Mouse (Mus musculus): ENCODE measurements at regions not wholly inside any gene's neighbourhood (a gene's known extent, or its start where the extent isn't known, plus 50 kb on each side); places are given as distances from the start of the nearest gene placed in this dataset.

DNA sequence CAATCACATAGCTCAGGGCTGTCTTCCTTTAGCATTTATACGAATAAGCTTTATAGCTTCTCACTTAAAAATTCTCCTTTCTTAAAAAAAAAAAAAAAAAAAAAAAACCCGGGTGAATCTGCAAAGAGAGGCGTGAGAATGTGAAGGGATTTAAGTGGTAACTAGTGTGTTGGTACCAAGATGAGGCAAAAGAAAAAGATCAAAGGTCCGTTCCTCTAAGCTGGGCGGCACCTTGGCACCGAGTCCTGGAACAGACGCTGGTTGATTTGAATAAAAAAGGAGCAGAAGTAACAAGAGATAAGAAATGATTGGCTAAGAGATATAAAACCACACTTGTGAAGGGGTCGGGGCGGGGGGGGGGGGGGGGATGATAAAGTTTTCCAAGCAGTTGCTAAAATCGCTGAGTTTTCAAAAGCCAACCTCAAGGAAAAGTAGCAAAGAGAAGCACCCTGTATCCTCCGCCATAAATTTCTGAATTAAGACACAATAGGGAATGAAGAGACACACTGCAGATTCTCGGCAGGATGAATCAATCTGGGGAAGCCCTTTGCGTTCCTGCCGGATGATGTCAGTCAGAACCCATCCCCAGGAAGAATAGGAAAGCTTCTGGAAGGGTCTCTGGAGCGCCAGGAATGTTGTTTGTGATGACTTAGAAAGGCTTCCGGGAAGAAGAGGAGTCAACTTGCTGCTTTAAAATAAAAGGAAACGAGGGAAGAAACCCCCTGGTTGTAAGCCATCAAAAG is 107.7 kb upstream of the Ankrd1 start:
- POLR2A ChIA-PET = interaction anchor here (0.5 to 1.4 kb wide), 11 partner anchors 8 to 689 kb away, joined by 3 to 9 read pairs (median 4); no protein-coding TSS in a partner anchor
- CTCF ChIA-PET = interaction anchor here (0.5 to 1.4 kb wide), 8 partner anchors 108 to 1050 kb away, joined by 3 to 6 read pairs (median 5); partner anchors contain the start of gene Ankrd1 (in 1 of the 4)

DNA sequence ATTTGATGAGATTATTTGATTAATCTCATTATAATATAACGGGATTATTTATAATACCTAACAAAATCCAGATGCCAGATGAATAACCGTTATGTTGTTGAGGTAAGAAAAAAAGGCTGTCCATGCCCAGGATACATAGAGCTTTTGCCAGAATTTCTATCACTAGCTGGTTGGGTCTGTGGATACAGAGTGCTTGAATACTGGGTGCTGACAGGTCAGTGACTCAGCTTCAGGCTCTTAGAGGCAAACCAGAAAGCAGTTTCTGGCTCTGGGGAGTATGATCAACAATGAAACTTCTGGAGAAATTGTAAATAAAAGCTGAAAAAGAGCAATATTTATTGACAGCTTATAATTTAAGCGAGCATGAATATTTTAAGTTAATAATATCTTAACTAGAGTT is 109.4 kb upstream of the Ankrd1 start:
- ChIA-PET POLR2A (interaction anchor here in 1 of 4 experiments (1.3 kb wide), 1 partner anchor 11 kb away, joined by 3 read pairs; no protein-coding TSS in a partner anchor), CTCF (no interaction called here)

DNA sequence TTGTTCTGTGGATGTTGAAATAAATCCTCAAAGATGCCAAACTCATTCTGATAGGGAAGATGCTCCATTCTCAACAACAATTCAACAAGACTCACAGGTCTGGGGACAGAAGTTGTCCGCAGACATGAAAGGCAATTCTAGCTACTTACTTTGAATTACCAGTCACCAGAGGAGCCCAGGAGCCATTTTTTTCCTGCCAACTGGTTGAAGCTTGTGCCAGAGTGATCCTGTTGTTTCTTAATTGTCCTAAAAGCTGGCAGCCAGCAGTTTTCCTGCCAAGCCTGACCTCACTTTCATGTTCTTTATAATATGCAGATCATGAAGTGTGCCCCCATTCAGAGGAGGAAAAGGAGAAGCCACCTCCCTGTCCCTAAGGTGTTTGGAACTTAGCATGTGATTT is 110.0 kb upstream of the Ankrd1 start:
- ChIA-PET POLR2A (no interaction called here), CTCF (no interaction called here)

DNA sequence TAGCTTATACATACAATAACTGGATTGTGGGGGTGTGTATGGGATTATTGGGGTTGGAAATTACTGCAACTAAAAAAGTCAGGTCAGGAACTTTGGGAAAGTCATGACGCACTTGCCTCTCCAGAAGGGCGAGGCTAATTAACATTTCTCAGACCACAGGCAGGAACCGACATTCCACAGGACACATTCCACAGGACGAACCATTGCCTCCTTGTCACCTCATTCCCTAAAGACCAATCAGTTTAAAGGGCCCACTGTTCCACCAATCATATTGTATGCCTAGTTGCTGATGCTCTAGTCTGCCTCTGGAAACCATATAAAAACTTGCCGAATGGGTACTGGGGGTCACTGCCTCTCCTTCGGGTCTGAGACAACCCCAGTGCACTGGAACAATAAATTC is 113.0 kb upstream of the Pcgf5 start:
- POLR2A ChIA-PET = interaction anchor here in 1 of 4 experiments (0.5 kb wide), 1 partner anchor 8 kb away, joined by 4 read pairs; no protein-coding TSS in a partner anchor

DNA sequence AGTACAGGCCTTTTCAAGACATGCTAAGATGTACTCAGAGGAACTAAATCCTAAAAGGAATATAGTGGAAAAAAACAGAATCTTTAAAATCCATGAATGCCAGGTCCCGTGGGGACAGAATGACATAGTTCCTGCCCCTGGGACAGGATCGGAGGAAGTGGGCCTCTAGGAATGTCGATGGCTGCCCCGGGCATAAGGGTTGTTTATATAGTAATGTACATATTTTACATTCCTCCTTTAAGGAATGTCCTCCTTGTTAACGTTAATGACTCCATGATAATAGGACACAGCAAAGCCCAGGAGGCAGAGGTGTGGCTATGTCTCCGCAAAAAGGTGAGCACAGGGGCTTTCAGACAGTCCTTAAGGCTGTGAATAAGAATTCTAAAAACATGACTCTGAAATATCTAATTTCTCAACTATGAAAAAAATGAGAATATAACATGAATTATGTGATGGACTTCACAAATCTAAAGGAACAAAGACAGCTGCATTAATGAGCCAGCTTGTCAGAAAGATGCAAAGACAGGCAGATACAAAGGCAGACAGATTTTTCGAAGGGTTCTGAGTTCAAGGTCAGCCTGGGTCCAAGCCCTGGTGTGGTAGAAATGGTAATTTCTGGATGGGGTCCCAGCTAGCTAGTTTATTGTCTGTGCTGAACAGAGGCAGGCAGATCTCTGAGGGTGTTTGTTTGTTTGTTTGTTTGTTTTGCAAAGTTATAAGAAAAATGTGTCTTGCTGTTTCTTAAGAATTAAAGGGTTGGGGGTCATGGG is 111.3 kb upstream of the Pcgf5 start:
- ChIA-PET POLR2A (interaction anchor here in 1 of 4 experiments (0.6 kb wide), 1 partner anchor 23 kb away, joined by 10 read pairs; no protein-coding TSS in a partner anchor), CTCF (no interaction called here)

More for the DNA sequence above, 113.0 kb upstream of the Pcgf5 start:
- CTCF ChIA-PET = no interaction called here

DNA sequence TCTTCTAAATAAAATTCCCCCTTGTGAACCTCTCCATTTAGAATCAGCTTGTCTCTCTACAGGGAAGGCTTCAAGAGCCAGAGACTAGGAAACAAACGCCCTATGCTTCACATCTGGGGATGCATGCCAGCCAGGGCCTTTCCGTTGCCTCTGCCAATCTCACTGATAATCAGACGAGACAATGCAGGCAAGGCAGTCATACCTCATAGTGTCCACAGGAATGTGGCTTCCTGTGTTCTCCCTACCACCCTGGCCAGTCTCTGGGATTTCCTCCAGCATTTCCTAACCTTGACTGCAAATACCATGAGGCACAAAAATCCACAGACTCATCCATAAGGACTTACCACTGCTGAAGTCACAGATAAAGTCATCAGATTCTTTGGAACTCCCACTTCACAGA is 110.4 kb upstream of the Pcgf5 start:
- CTCF ChIA-PET = no interaction called here
- POLR2A ChIA-PET = no interaction called here

DNA sequence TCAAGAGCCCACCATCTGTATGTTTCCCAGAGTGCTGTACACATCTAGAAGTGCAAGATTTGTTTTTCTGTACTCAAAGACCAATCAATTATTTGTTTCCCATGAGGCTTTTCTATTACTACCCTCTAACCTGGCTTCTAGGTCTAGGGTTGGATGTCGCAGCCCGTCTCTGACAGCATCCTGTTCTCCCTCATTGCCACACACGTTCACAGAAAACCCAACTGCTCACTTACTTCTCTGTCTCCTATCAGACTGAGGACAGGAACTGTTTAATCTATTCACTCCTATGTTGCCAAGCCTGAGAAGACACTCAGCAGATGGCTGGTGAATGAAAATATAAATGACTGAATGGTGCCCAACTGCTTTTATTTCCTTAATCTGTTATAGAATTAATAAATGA is 109.6 kb upstream of the Pcgf5 start:
- POLR2A ChIA-PET = interaction anchor here in 1 of 4 experiments (0.7 kb wide), 1 partner anchor 607 kb away, joined by 3 read pairs; no protein-coding TSS in a partner anchor
- CTCF ChIA-PET = no interaction called here

DNA sequence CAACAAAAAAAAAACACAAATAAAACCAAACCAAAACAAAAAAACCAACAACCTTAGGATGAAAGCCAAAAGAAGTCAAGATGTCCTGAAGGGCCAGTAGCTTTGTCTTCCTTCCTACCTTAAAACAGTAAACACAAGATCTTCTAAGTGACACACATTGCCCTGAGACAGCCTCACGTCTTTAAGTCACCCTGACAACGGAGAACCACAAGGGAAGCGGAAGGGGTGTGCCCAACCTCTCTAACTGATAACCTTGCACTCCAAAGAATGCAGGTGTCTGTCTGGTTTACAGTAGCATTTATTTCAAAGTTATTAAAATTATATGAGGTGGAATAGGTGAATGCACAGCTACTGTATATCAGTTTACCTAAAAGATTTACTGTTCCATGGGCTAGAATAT is 105.7 kb upstream of the Pcgf5 start:
- POLR2A ChIA-PET = interaction anchor here in 1 of 4 experiments (1.2 kb wide), 1 partner anchor 18 kb away, joined by 3 read pairs; no protein-coding TSS in a partner anchor
- CTCF ChIA-PET = no interaction called here

DNA sequence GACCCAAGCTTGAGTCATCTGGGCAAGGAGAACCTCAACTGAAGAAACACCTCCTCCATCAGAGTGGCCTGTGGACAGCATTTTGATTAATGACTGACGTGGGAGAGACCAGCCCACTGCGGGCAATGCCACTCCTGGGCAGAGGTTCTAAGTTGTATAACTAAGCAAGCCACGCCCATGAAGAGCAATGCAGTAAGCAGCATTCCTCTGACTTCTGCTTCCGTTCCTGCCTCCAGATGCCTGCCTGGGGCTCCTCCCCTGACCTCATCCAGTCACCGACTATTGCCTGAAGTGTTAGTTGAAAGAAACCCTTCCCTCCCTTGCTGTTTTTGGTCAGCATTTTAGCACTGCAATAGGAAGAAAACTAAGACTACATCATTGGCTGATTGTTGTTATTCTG is 105.2 kb upstream of the Pcgf5 start:
- CTCF ChIA-PET = no interaction called here
- POLR2A ChIA-PET = interaction anchor here in 1 of 4 experiments (1.2 kb wide), 1 partner anchor 19 kb away, joined by 3 read pairs; no protein-coding TSS in a partner anchor

DNA sequence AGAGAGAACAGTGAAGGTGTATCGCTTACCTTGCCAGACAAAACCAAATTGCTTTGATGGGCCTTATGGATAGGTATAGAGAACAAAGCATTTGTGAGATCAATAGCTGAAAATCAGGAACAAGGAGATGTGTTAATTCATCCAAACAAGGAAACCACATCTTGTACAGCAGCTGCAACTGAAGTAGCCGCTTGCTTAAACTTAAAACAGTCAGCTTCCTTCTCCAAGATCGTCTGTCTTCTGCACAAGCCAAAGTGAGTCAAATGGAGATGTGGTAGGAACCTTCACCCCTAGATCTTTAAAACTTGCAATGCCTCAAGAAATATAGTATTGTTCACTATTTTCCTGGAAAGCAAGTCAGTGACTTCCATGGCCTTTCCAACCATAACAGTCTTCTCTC is 95.6 kb upstream of the Pcgf5 start:
- ChIA-PET POLR2A (no interaction called here), CTCF (no interaction called here)

DNA sequence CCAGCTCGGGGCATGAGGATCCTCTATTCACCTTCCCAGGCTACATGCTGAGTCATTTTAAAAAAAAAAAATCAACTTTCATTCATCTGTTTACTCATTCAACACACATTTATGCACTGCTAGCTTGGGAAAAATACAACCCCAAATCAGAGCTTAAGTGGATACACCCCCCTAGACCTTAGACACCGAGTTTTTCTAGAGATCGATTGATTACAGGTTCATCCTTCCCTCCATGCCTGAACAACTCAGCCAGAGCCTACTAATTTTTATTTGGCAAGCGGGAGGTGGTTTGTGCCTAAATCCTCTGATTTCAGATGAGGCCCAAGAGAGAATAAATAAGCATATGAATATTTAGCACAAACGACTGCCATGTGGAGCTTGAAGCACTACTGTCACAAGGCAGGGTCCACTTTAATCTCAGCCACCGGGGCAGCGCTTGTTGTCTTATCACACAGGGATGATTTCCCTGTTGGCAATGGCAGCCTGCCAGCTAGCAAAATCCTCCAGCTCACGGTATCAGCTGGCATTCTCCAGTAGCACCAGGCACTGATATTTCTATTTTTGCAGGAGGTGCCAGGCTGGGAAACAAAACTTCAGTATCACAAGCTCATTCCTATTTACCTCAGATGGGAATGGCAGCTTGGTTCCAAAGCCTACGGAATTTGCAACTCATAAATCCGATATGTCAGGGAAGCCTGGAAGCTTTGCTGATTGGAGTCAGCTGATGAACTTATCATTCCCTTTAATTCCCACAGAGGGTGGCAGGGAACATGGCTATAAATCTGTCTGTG is 90.2 kb upstream of the Pcgf5 start:
- ChIA-PET POLR2A (no interaction called here), CTCF (no interaction called here)

DNA sequence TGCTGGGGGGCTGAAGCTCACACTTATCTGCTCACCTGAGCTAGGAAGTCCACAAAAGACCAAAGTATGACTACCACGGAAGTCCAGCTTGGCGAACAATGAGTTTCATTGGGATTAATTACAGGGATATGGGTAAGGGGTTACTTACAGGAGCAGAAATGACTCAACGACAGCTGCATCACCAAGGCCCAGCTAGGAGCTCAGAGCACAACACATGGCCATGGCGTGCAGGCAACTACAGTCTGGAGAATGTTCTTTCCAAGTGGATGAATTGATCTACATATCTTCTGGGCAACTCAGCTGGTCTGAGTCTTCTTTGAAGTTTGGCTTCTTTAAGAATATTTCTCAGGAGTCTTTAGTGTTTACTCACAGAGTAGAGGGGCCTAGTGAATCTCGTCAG is 86.3 kb upstream of the Pcgf5 start:
- CTCF ChIA-PET = interaction anchor here in 1 of 4 experiments (0.6 kb wide), 1 partner anchor 204 kb away, joined by 3 read pairs; no protein-coding TSS in a partner anchor
- POLR2A ChIA-PET = interaction anchor here in 1 of 4 experiments (1.3 kb wide), 1 partner anchor 149 kb away, joined by 3 read pairs; no protein-coding TSS in a partner anchor

DNA sequence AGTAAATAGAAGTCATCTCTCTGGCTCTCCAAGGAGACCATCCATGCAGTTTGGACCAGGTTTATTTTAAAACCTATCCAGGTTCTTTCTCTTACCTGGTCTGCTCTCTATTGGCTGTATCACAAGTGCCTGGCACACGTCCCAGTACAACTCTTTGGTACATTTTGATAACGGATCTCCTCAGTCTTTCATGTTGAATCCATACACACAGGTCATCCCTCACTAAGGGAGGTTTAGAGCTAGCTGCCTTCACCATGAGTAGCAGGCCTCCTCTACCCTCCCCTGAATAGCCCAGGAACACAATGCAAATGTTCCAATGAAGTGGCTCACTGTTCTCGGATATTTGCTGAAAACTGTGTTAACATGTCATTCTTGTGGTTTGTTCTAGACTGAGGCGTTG is 84.2 kb upstream of the Pcgf5 start:
- CTCF ChIA-PET = no interaction called here

DNA sequence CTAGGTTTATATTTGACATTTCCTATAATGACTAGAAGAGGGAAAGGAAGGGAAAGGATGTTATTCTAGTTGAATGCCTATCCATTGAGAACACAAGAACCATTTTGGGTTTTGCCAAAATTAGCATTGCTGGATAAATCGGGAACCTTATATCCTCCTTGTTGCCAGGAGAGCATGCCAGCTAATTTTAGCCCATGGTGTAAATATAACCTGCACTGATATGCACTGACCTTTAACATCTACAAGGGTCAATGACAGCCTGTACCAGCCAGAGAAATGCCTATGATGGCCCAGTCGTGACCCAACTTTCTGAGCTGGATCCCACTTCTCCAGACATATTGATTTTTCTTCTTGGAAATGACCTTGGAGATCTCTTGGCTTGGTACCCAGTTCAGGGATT is 83.7 kb upstream of the Pcgf5 start:
- CTCF ChIA-PET = no interaction called here

More for the DNA sequence above, 84.2 kb upstream of the Pcgf5 start:
- POLR2A ChIA-PET = no interaction called here

DNA sequence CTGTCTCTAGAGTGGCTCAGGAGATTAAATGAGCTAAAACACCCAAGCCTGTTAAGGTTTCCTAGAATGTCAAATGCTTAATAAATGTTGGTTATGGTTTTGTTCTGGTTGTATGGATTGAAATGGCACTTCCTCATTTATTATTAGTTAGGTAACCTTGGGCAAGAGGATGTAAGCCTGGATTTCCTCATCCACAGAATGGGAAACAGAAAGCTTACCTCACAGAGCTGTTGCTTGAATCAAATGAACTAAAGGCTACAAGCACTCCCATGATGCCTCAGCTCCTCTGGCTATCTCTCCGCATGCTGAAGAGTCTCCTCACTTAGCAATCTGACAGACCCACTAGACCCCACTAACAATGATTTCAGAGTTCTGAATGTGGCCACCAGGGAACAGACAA is 82.8 kb upstream of the Pcgf5 start:
- CTCF ChIA-PET = no interaction called here
- POLR2A ChIA-PET = no interaction called here

More for the DNA sequence above, 83.7 kb upstream of the Pcgf5 start:
- POLR2A ChIA-PET = no interaction called here

DNA sequence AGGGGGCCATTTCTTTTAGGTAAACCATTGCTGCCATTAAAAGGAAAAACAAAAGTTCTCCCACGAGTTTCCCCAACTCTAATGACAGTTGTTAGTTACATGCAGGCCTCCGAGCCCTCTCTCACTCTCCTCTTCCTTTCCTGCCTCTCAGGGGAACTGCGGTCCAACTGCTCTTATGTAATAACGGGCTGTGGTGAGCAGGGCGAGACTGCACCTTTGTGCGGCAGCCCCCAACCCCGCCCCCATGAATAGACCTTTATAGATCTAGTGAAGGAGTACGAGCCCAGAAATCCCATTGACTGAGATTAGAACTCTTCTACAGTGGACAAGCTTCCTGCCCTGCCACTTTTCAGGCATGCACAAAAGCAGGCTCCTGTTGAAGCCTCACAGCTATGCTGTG is 81.8 kb upstream of the Pcgf5 start:
- ChIA-PET POLR2A (interaction anchor here in 1 of 4 experiments (0.6 kb wide), 1 partner anchor 27 kb away, joined by 3 read pairs; no protein-coding TSS in a partner anchor), CTCF (no interaction called here)

DNA sequence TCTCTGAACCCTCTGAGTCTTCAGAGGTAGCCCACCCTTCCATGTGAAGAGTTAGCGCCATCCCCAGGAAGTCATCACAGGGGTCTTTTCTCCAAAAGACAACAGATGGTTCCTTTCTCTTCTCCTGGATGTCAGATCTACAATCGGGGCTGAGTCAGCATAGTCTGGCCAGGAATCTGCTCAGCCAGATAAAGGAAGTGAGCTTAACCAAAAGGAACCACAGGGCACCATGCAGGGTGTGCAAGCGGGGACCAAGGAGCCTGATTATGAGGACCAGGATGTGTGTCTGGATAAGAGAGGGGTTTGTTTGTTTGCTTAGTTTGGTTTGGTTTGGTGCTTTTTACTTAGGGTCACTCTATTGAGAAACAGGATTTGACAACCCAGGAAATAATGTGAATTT is 74.6 kb upstream of the Pcgf5 start:
- CTCF ChIA-PET = no interaction called here

DNA sequence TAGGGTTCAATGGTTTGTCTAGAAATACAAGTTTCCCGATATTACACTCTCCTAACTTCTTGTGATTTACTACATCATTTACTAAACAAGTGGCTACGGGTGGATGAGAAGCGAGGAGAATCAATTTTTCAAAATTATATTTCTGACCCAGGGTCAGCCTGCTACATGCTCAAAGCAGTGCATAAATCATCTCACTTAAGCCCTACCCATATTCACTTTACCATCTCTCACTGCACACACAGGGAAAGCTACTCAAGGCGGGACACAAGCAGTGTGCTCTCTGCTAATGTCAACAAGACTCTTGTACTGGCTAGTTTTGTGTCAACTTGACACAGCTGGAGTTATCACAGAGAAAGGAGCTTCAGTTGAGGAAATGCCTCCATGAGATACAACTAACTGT is 62.6 kb upstream of the Pcgf5 start:
- CTCF ChIA-PET = no interaction called here
- POLR2A ChIA-PET = no interaction called here

More for the DNA sequence above, 74.6 kb upstream of the Pcgf5 start:
- POLR2A ChIA-PET = no interaction called here

DNA sequence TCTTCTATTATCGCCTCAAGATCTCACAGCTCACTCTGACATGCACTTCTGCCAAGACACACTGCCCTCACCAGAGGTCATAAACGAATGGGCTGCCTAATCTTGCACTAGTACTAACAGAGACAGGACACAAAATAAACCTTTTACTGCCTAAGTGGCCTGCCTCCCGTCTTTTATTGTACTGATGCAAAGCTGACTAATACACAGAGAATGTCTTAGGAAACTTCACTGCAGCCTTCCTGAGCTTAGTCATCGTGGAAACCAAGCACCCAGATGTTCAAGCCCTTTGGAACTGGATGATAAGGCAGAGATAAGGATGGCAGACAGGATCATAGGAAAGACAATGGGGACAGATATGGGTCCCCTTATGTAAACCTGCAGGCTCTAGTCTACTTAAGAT is 57.3 kb upstream of the Pcgf5 start:
- CTCF ChIA-PET = interaction anchor here in 1 of 4 experiments (0.6 kb wide), 1 partner anchor 962 kb away, joined by 4 read pairs; no protein-coding TSS in a partner anchor

More for the DNA sequence above, 57.3 kb upstream of the Pcgf5 start:
- POLR2A ChIA-PET = no interaction called here

All from embryonic stem cell, embryonic (primary cell).